Mouse (Mus musculus) ovary, adult 18-20 months (tissue): ENCODE results near the gene Cdca4.
"Not testable (repeated sequence)": the region's sequence is repeated elsewhere in the genome, so short reads cannot be mapped to it uniquely, and the experiment has no call there.

Source experiments
- DNase-seq: peaks from one replicate; pipeline ENCODE4 v3.0.0; 2022; ENCODE audit warnings: low spot score, mixed read lengths

Gene Cdca4

GRCm38 (mm10) chr12:112822676-112823075, 6.5 kb downstream of the Cdca4 start:
- no peak for DNase-seq

- no peak for DNase-seq
Measured at GRCm38 (mm10) chr12:112821974-112822373, 7.2 kb downstream of the Cdca4 start.

GRCm38 (mm10) chr12:112821216-112821615, 8.0 kb downstream of the Cdca4 start:
- DNase-seq: no peak

GRCm38 (mm10) chr12:112820401-112820999, 8.7 kb downstream of the Cdca4 start:
- DNase-seq: no peak

GRCm38 (mm10) chr12:112819057-112819662, 10.1 kb downstream of the Cdca4 start:
- no peak for DNase-seq

- DNase-seq: not testable (repeated sequence)
Measured at GRCm38 (mm10) chr12:112816866-112817265, 12.4 kb downstream of the Cdca4 start.

GRCm38 (mm10) chr12:112816294-112816693, 12.9 kb downstream of the Cdca4 start:
- no peak for DNase-seq

- no peak for DNase-seq
Measured at GRCm38 (mm10) chr12:112814682-112815470, 14.3 kb downstream of the Cdca4 start.

GRCm38 (mm10) chr12:112813370-112813769, 15.9 kb downstream of the Cdca4 start:
- no peak for DNase-seq

- no peak for DNase-seq
Measured at GRCm38 (mm10) chr12:112810092-112810885, 18.9 kb downstream of the Cdca4 start.

- no peak for DNase-seq
Measured at GRCm38 (mm10) chr12:112809641-112810040, 19.6 kb downstream of the Cdca4 start.

- peak; percentile 87 for DNase-seq
Measured at GRCm38 (mm10) chr12:112808587-112809364, 20.4 kb downstream of the Cdca4 start, which contains the start of gene Clba1. Gene Clba1 (plus strand): TSS chr12:112808937.

- DNase-seq: no peak
Measured at GRCm38 (mm10) chr12:112808212-112808586, 21.0 kb downstream of the Cdca4 start.

- DNase-seq: no peak
Measured at GRCm38 (mm10) chr12:112807796-112808195, 21.4 kb downstream of the Cdca4 start.

- no peak for DNase-seq
Measured at GRCm38 (mm10) chr12:112806044-112806443, 23.2 kb downstream of the Cdca4 start.

GRCm38 (mm10) chr12:112804046-112804445, 25.2 kb downstream of the Cdca4 start:
- no peak for DNase-seq

- DNase-seq: no peak
Measured at GRCm38 (mm10) chr12:112802917-112803316, 26.3 kb downstream of the Cdca4 start.

GRCm38 (mm10) chr12:112801864-112802846, 27.1 kb downstream of the Cdca4 start, which contains the start of gene Ahnak2:
Gene Ahnak2 (minus strand): TSS chr12:112802657.
- no peak for DNase-seq

GRCm38 (mm10) chr12:112800476-112800875, 28.7 kb downstream of the Cdca4 start:
- DNase-seq: no peak
